Mouse (Mus musculus) limb, embryonic 15.5 days (tissue): ENCODE results near the gene Sdhaf2. TPM values are rescaled to one million over a fixed set of nuclear protein-coding genes. Genes with fewer than 3 reads are reported as not detected.

ENCODE experiments used
- ATAC-seq: fragments of 200-750 bp; cut with Nextera tagmentation; 2 replicates; pipeline ENCODE4 v1.8.0; 2017; ENCODE audit warnings: low read depth, moderate TSS enrichment; ENCODE audit not compliant: insufficient number of reproducible peaks, low FRiP score, low TSS enrichment
- H3K27ac ChIP-seq: fragments of 300-500 bp; sonication (generic); 2 replicates; pipeline ENCODE4 v1.5.1; 2015; ENCODE audit warnings: moderate library complexity, mild to moderate bottlenecking, inconsistent platforms
- H3K27me3 ChIP-seq: fragments of 300-500 bp; sonication (generic); 2 replicates; pipeline ENCODE4 v1.6.1; 2015; ENCODE audit warnings: inconsistent platforms
- H3K36me3 ChIP-seq: fragments of 300-500 bp; sonication (generic); 2 replicates; pipeline ENCODE4 v1.6.1; 2015; ENCODE audit warnings: inconsistent platforms
- H3K4me1 ChIP-seq: fragments of 300-500 bp; sonication (generic); 2 replicates; pipeline ENCODE4 v1.6.1; 2015; ENCODE audit warnings: inconsistent platforms
- H3K4me2 ChIP-seq: fragments of 300-500 bp; sonication (generic); 2 replicates; pipeline ENCODE4 v1.6.1; 2015; ENCODE audit warnings: mild to moderate bottlenecking, inconsistent platforms
- H3K4me3 ChIP-seq: fragments of 300-500 bp; sonication (generic); 2 replicates; pipeline ENCODE4 v1.5.1; 2015; ENCODE audit warnings: mild to moderate bottlenecking, inconsistent platforms
- H3K9ac ChIP-seq: fragments of 300-500 bp; sonication (generic); 2 replicates; pipeline ENCODE4 v1.6.1; 2015; ENCODE audit warnings: inconsistent platforms
- H3K9me3 ChIP-seq: fragments of 300-500 bp; sonication (generic); 2 replicates; pipeline ENCODE4 v1.6.1; 2016; ENCODE audit warnings: inconsistent platforms
- WGBS: fragments of 180-500 bp; shearing (Covaris S2); methylation state at CpG from one replicate; pipeline ENCODE4 v1.1.7; 2015; 5-methylcytosine and 5-hydroxymethylcytosine counted together
- polyA plus RNA-seq: library from polyadenylated mRNA; unstranded; fragments of >200 nt; fragmentation: Nextera tagmentation; extraction: Ambion mirVana; gene quantifications from 2 replicates; pipeline ENCODE4 v1.2.1, GENCODE M21; 2015

Gene Sdhaf2
- polyA plus RNA-seq, 1 experiment from 2014 or later = 60.3 TPM

DNA sequence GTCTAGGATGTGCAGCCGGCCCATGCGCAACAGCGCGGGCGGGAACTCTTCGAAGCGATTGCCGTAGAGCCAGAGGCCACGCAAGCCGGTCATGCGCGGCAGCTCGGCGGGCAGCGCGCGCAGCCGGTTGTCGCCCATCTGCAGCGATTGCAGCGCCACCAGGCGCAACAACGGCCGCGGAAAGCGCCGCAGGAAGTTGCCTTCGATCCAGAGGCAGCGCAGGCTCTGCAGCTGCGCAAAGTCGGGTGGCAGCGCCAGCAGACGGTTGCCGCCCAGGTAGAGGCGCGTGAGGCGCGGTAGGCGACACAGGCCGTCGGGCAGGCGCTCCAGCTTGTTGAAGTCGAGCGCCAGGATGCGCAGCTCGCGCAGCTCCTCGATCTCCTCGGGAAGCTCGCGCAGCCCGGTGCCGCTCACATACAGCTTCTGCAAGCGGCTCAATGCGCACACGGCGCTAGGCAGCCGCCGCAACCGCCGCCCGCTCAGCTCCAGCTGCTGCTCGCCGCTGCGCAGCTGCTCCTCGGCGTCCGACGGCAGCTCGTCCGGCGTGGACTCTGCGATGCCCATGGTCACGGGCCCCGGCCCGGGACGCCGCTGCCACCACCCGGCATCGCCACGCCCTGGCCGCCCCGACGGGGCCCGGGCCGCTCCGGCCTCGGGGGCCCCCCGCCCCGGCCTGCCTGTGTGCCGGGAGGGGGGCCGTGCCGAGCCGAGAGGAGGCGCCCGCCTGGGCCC lies 69.0 kb downstream of the Sdhaf2 start, which contains the start of gene Lrrc10b:
Gene Lrrc10b (minus strand): TSS at position 722 of the 732 bp plus-strand sequence.
- Histone ChIP-seq H3K9ac (0 out of 2 replicates have a peak within 1 kb of the TSS, but pooled peaks have one; percentile 7), H3K4me1 (peaks cover 20% of the 10 kb centered on the region), H3K9me3 (no peaks in the 10 kb centered on the region), H3K27me3 (peaks cover 94% of the 10 kb centered on the region), H3K4me2 (peak within 1 kb of the TSS; percentile 96), H3K27ac (no peak within 1 kb of the TSS), H3K4me3 (peak within 1 kb of the TSS; percentile 54), H3K36me3 (no peaks in the 10 kb centered on the region)
- WGBS = under 1% methylated on average over 86 of the region's 96 CpGs
- peak; percentile 30; the same call in 1 of the 2 replicates for ATAC-seq

GRCm38 (mm10) chr19:10455437-10455806 lies 70.5 kb downstream of the Sdhaf2 start:
- no peak overlapping the region for H3K4me3 ChIP-seq
- H3K9me3 ChIP-seq = no peaks in the 10 kb centered on the region
- peaks cover 20% of the 10 kb centered on the region for H3K4me1 ChIP-seq
- H3K27ac ChIP-seq = no peak overlapping the region
- H3K4me2 ChIP-seq = no peak overlapping the region
- peaks cover 81% of the 10 kb centered on the region for H3K27me3 ChIP-seq
- H3K36me3 ChIP-seq = no peaks in the 10 kb centered on the region
- WGBS = 73% methylated on average over 3 of the region's 3 CpGs
- ATAC-seq = no peak
- no peak overlapping the region for H3K9ac ChIP-seq

GRCm38 (mm10) chr19:10454718-10455436 lies 71.1 kb downstream of the Sdhaf2 start:
- H3K4me3 ChIP-seq = no peak overlapping the region
- no peak for ATAC-seq
- no peak overlapping the region for H3K27ac ChIP-seq
- no peaks in the 10 kb centered on the region for H3K36me3 ChIP-seq
- no peak overlapping the region for H3K4me2 ChIP-seq
- H3K27me3 ChIP-seq = peaks cover 77% of the 10 kb centered on the region
- no peaks in the 10 kb centered on the region for H3K9me3 ChIP-seq
- no peak overlapping the region for H3K9ac ChIP-seq
- peaks cover 20% of the 10 kb centered on the region for H3K4me1 ChIP-seq
- 60% methylated on average over 4 of the region's 4 CpGs for WGBS

Other genes with a start within 250 kb of the Sdhaf2 start
- 3.1 and 3.3 TPM in 2 replicates for gene Dagla, start 221.3 kb downstream of the Sdhaf2 start, polyA plus RNA-seq
- 1.3 and 1.4 TPM in 2 replicates for gene Syt7, start 137.1 kb downstream of the Sdhaf2 start, polyA plus RNA-seq
- 0.46 and 0.68 TPM in 2 replicates for gene Lrrc10b, start 68.7 kb downstream of the Sdhaf2 start, polyA plus RNA-seq
- gene Ppp1r32, start 43.2 kb downstream of the Sdhaf2 start, polyA plus RNA-seq = 0.13 and 0.30 TPM in 2 replicates
- gene Cpsf7, start 876 bp downstream of the Sdhaf2 start, polyA plus RNA-seq = 38.2 and 39.2 TPM in 2 replicates
- 34.2 and 37.3 TPM in 2 replicates for gene Tmem216, start 30.1 kb upstream of the Sdhaf2 start, polyA plus RNA-seq
- gene Cyb561a3, start 51.0 kb upstream of the Sdhaf2 start, polyA plus RNA-seq = 21.6 and 25.8 TPM in 2 replicates
- gene Tmem138, start 51.2 kb upstream of the Sdhaf2 start, polyA plus RNA-seq = 26.8 and 31.1 TPM in 2 replicates
- 350 and 363 TPM in 2 replicates for gene Ddb1, start 79.2 kb upstream of the Sdhaf2 start, polyA plus RNA-seq
- gene Tkfc, start 79.5 kb upstream of the Sdhaf2 start, polyA plus RNA-seq = 12.0 and 13.2 TPM in 2 replicates
- gene Vwce, start 108.1 kb upstream of the Sdhaf2 start, polyA plus RNA-seq = 2.8 and 3.1 TPM in 2 replicates
- gene Pga5, start 151.9 kb upstream of the Sdhaf2 start, polyA plus RNA-seq = not detected in 2 replicates
- gene Vps37c, start 162.6 kb upstream of the Sdhaf2 start, polyA plus RNA-seq = 46.0 and 48.6 TPM in 2 replicates
- 0.67 and 1.0 TPM in 2 replicates for gene Cd5, start 212.9 kb upstream of the Sdhaf2 start, polyA plus RNA-seq